Mouse (Mus musculus) MEL (cell line): ENCODE measurements around the gene Aip.
"Not testable (repeated sequence)": the region's sequence is repeated elsewhere in the genome, so short reads cannot be mapped to it uniquely, and the experiment has no call there.

ENCODE experiments used
- CTCF ChIP-seq, 3 experiments: IDR thresholded peaks in 2 of 3; conservative IDR thresholded peaks in 1 of 3; 2 replicates each; pipeline ENCODE4 v1.5.1; 2011 to 2012; ENCODE audit warnings: low read length in 3 of 3, low read depth in 2 of 3, mild to moderate bottlenecking in 2 of 3, improper control_type of control experiment in 1 of 3, inconsistent platforms in 1 of 3, mixed read lengths in 1 of 3, moderate library complexity in 1 of 3; ENCODE audit not compliant: control insufficient read depth in 1 of 3, insufficient read depth in 1 of 3, poor library complexity in 1 of 3, severe bottlenecking in 1 of 3
- HCFC1 ChIP-seq: IDR thresholded peaks from 2 replicates; pipeline ENCODE4 v1.6.1; 2012; ENCODE audit warnings: low read depth, mild to moderate bottlenecking, inconsistent platforms, low read length, improper control_type of control experiment, moderate library complexity
- POLR2A ChIP-seq, 2 experiments: IDR thresholded peaks; 2 replicates each; pipeline ENCODE4 v1.6.1; 2011 to 2012; ENCODE audit warnings: low read length in 2 of 2, mild to moderate bottlenecking in 2 of 2, control low read depth in 1 of 2, improper control_type of control experiment in 1 of 2, low read depth in 1 of 2, moderate library complexity in 1 of 2; ENCODE audit not compliant: control insufficient read depth in 1 of 2, insufficient read depth in 1 of 2, poor library complexity in 1 of 2
- POLR2AphosphoS5 ChIP-seq: IDR thresholded peaks from 2 replicates; pipeline ENCODE4 v1.6.1; 2012; ENCODE audit warnings: low read depth, borderline replicate concordance, mild to moderate bottlenecking, inconsistent platforms, low read length, moderate library complexity, mixed read lengths
- TBP ChIP-seq: IDR thresholded peaks from 2 replicates; pipeline ENCODE4 v1.8.0; 2011; ENCODE audit warnings: low read depth, low read length, improper control_type of control experiment

GRCm38 (mm10) chr19:4068242-4068641 is 57.4 kb downstream of the Aip start:
- not testable (repeated sequence) for TF ChIP-seq CTCF (IDR thresholded peaks at IDR 0.05 in 2 of 3, conservative IDR thresholded peaks at IDR 0.05 in 1 of 3; ENCODE audit: control insufficient read depth in 1 of 3, insufficient read depth in 1 of 3, low read depth in 2 of 3, low read length in 3 of 3, poor library complexity in 1 of 3, severe bottlenecking in 1 of 3); POLR2AphosphoS5; TBP; POLR2A (IDR thresholded peaks at IDR 0.05; ENCODE audit: control insufficient read depth in 1 of 2, insufficient read depth in 1 of 2, low read depth in 1 of 2, low read length in 2 of 2, poor library complexity in 1 of 2); HCFC1
